7 mouse cellular contexts compared by ENCODE assay signal in the genomic region with DNA sequence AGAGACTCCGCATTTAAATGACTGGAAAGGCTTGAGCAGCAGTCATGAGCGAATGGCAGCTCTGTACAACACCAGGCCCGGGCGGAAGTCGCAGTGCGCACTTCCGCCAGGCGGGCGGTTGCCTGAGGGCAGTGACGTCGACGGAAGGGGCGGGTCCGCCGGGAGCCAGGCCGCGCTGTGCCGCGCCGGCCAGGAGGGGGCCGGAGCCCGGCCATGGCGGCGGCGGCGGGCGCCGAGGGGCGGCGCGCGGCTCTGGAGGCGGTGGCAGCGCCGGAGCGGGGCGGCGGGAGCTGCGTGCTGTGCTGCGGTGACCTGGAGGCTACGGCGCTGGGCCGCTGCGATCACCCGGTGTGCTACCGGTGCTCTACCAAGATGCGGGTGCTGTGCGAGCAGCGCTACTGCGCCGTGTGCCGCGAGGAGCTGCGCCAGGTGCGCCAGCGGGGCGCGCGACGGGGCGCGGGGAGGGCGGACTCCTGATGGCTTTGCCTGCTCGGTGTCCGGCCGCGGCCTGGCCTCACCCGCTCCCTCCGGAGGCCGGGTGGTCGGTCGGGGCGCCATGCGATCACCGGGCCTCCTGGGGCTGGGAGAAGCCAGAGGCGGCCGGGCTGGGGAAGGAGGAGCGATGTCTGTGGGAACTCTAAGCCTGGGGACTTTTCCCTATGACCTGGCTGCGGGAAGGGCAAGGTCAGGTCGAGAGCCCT. TPM values are rescaled to one million over a fixed set of nuclear protein-coding genes. Genes with fewer than 3 reads are reported as not detected.
DNase-seq lines count a peak whose midpoint lies in the region; ATAC-seq and TF ChIP-seq lines count a peak whose summit lies in the region.

Gene Zfp598, plus strand, starts transcription at position 143 of the 701 bp plus-strand sequence.

- H3K9ac ChIP-seq in embryonic facial prominence, embryonic 12.5 days: peak within 1 kb of the TSS; percentile 97
- peak within 1 kb of the TSS; percentile 97 for H3K9ac ChIP-seq in limb, embryonic 12.5 days (replicated peaks)
- H3K9ac ChIP-seq in midbrain, embryonic 15.5 days: peak within 1 kb of the TSS; percentile 98

- H3K4me2 ChIP-seq in embryonic facial prominence, embryonic 12.5 days (replicated peaks): peak within 1 kb of the TSS; percentile 83
- H3K4me2 ChIP-seq in limb, embryonic 12.5 days: peak within 1 kb of the TSS; percentile 85
- peak within 1 kb of the TSS; percentile 88 for H3K4me2 ChIP-seq in midbrain, embryonic 15.5 days

- H3K4me1 ChIP-seq in embryonic facial prominence, embryonic 12.5 days: peaks cover 33% of the 10 kb centered on the region
- peaks cover 14% of the 10 kb centered on the region for H3K4me1 ChIP-seq in kidney, adult 2 months (ENCODE audit: control insufficient read depth, insufficient read depth, low read length)
- peaks cover 31% of the 10 kb centered on the region for H3K4me1 ChIP-seq in limb, embryonic 12.5 days (replicated peaks)
- H3K4me1 ChIP-seq in midbrain, embryonic 15.5 days: peaks cover 31% of the 10 kb centered on the region
- H3K4me1 ChIP-seq in spleen, adult 2 months (ENCODE audit: control insufficient read depth, insufficient read depth, insufficient read length): peaks cover 12% of the 10 kb centered on the region; the same call in 1 of the 2 replicates

- DNase-seq in adrenal gland, postnatal 25 days: peak; percentile 96
- DNase-seq in heart, adult 18-20 months: peak; percentile 95 to 96
- peak; percentile 97 for DNase-seq in kidney, adult 2 months
- peak; percentile 86 to 94 for DNase-seq in spleen, adult 2 months (ENCODE audit: low read depth in 1 of 2, low spot score in 2 of 2)

- peak; percentile 97 for ATAC-seq in embryonic facial prominence, embryonic 12.5 days (ENCODE audit: insufficient number of reproducible peaks, insufficient read depth, low FRiP score, low TSS enrichment)
- ATAC-seq in limb, embryonic 12.5 days (ENCODE audit: insufficient number of reproducible peaks, insufficient read depth, low FRiP score, low TSS enrichment, low read depth): peak; percentile 96
- ATAC-seq in midbrain, embryonic 15.5 days (replicated peaks): peak; percentile 97

- peak within 1 kb of the TSS; percentile 82 for H3K27ac ChIP-seq in embryonic facial prominence, embryonic 12.5 days
- peak within 1 kb of the TSS; percentile 48 for H3K27ac ChIP-seq in kidney, adult 2 months (ENCODE audit: insufficient read depth, low read depth, low read length)
- peak within 1 kb of the TSS; percentile 86 for H3K27ac ChIP-seq in limb, embryonic 12.5 days
- peak within 1 kb of the TSS; percentile 91 for H3K27ac ChIP-seq in midbrain, embryonic 15.5 days
- H3K27ac ChIP-seq in spleen, adult 2 months (ENCODE audit: insufficient read depth, low read length): peak within 1 kb of the TSS; percentile 58

- H3K4me3 ChIP-seq in embryonic facial prominence, embryonic 12.5 days: peak within 1 kb of the TSS; percentile 98
- peak within 1 kb of the TSS; percentile 95 for H3K4me3 ChIP-seq in kidney, adult 2 months (ENCODE audit: insufficient read depth, low read depth, low read length)
- H3K4me3 ChIP-seq in limb, embryonic 12.5 days (replicated peaks): peak within 1 kb of the TSS; percentile 99
- peak within 1 kb of the TSS; percentile 90 for H3K4me3 ChIP-seq in midbrain, embryonic 15.5 days
- peak within 1 kb of the TSS; percentile 76 for H3K4me3 ChIP-seq in spleen, adult 2 months (ENCODE audit: extremely low read depth, insufficient read depth, insufficient read length)

- peak; percentile 19; the same call in 1 of the 2 replicates for TF ChIP-seq CTCF in kidney, adult 2 months (conservative IDR thresholded peaks at IDR 0.05; ENCODE audit: insufficient read depth, insufficient read length, low read depth, low read length)
- TF ChIP-seq CTCF in spleen, adult 2 months (IDR thresholded peaks at IDR 0.05; ENCODE audit: extremely low read depth, insufficient read depth, insufficient read length, insufficient replicate concordance): no peak

- TF ChIP-seq POLR2A in kidney, adult 2 months (IDR thresholded peaks at IDR 0.05; ENCODE audit: low read depth, low read length): peak; percentile 12
- TF ChIP-seq POLR2A in spleen, adult 2 months (IDR thresholded peaks at IDR 0.05; ENCODE audit: low read depth, low read length): peak; percentile 41; the same call in 1 of the 2 replicates

- H3K27me3 ChIP-seq in embryonic facial prominence, embryonic 12.5 days: no peaks in the 10 kb centered on the region
- no peaks in the 10 kb centered on the region for H3K27me3 ChIP-seq in kidney, adult 2 months (replicated peaks; ENCODE audit: control insufficient read depth, insufficient read depth, low read length)
- H3K27me3 ChIP-seq in limb, embryonic 12.5 days: no peaks in the 10 kb centered on the region
- H3K27me3 ChIP-seq in midbrain, embryonic 15.5 days (replicated peaks): no peaks in the 10 kb centered on the region
- no peaks in the 10 kb centered on the region for H3K27me3 ChIP-seq in spleen, adult 2 months (ENCODE audit: control insufficient read depth, insufficient read depth, low read length)

- under 1% methylated on average over 78 of the region's 80 CpGs for WGBS in embryonic facial prominence, embryonic 12.5 days
- WGBS in kidney, adult 2 months: under 1% methylated on average over 80 of the region's 80 CpGs
- under 1% methylated on average over 73 of the region's 80 CpGs for WGBS in limb, embryonic 12.5 days
- WGBS in midbrain, embryonic 15.5 days: under 1% methylated on average over 72 of the region's 80 CpGs
- 1% methylated on average over 76 of the region's 80 CpGs for WGBS in spleen, adult 2 months

- no peaks in the 10 kb centered on the region for H3K36me3 ChIP-seq in embryonic facial prominence, embryonic 12.5 days
- no peaks in the 10 kb centered on the region for H3K36me3 ChIP-seq in kidney, adult 2 months (ENCODE audit: control insufficient read depth, insufficient read depth, low read length)
- 0 out of 2 replicates have a peak, but pooled peaks cover 4% of the 10 kb centered on the region for H3K36me3 ChIP-seq in limb, embryonic 12.5 days
- H3K36me3 ChIP-seq in midbrain, embryonic 15.5 days (replicated peaks): no peaks in the 10 kb centered on the region
- no peaks in the 10 kb centered on the region for H3K36me3 ChIP-seq in spleen, adult 2 months (ENCODE audit: control insufficient read depth, insufficient read depth, low read length)

- no peaks in the 10 kb centered on the region for H3K9me3 ChIP-seq in embryonic facial prominence, embryonic 12.5 days
- no peaks in the 10 kb centered on the region for H3K9me3 ChIP-seq in limb, embryonic 12.5 days
- H3K9me3 ChIP-seq in midbrain, embryonic 15.5 days: no peaks in the 10 kb centered on the region

RNA-seq across cellular contexts. Expression of gene Zfp598, which starts in this region (rescaled TPM):
- total RNA-seq in adrenal gland, postnatal 25 days (2021): 53.9 and 54.7 TPM in 2 replicates
- 23.5 and 25.4 TPM in 2 replicates for polyA plus RNA-seq in embryonic facial prominence, embryonic 12.5 days (2016; fragmentation: Nextera tagmentation; extraction: Ambion mirVana)
- total RNA-seq in heart, adult 18-20 months (2021): 10 to 100 TPM; 16.4 to 17.2 TPM
- polyA plus RNA-seq in kidney, adult 2 months (2012; rRNA removed): 44.3 and 57.6 TPM in 2 replicates
- 24.5 and 28.4 TPM in 2 replicates for polyA plus RNA-seq in limb, embryonic 12.5 days (2016; fragmentation: Nextera tagmentation; extraction: Ambion mirVana)
- 21.9 and 22.9 TPM in 2 replicates for polyA plus RNA-seq in midbrain, embryonic 15.5 days (2015; fragmentation: Nextera tagmentation; extraction: Ambion mirVana)
- 59.7 and 77.0 TPM in 2 replicates for polyA plus RNA-seq in spleen, adult 2 months (2012; rRNA removed)

Comparison
In these comparisons a context has a peak if more than half of its experiments do, and no peak if none do; other contexts are left out.
1. Peak in every context shown above with its lines: DNase-seq, ATAC-seq, H3K4me3 ChIP-seq and H3K27ac ChIP-seq.